Mouse (Mus musculus) right cerebral cortex, adult 2 months (tissue): Measurements from ENCODE around the gene Krtdap.
A peak's percentile ranks its signal among the peaks of the same experiment; 100 is the strongest.
"Not testable (repeated sequence)": the region's sequence is repeated elsewhere in the genome, so short reads cannot be mapped to it uniquely, and the experiment has no call there.

ENCODE experiments used
- DNase-seq, 2 experiments: peaks; one replicate each; pipeline ENCODE4 v3.0.0; 2021 to 2022; ENCODE audit warnings: low spot score in 2 of 2

Gene Krtdap

GRCm38 (mm10) chr7:30787377-30788022 lies at the start of gene Krtdap:
Krtdap (plus strand) TSS chr7:30787896.
- DNase-seq = no peak

GRCm38 (mm10) chr7:30742570-30742969 lies 45.1 kb upstream of the Krtdap start:
- DNase-seq = not testable (repeated sequence)

GRCm38 (mm10) chr7:30743617-30744016 lies 44.1 kb upstream of the Krtdap start, which contains the start of gene Gapdhs:
Gapdhs (minus strand) TSS chr7:30743681.
- DNase-seq = not testable (repeated sequence)

- no peak for DNase-seq
These were observed 43.6 kb upstream of the Krtdap start for GRCm38 (mm10) chr7:30744022-30744598.

- DNase-seq = no peak
These were observed 40.0 kb upstream of the Krtdap start for GRCm38 (mm10) chr7:30747525-30748204.

- peak in 1 of 2 experiments; percentile 19 for DNase-seq
These were observed 37.7 kb upstream of the Krtdap start for GRCm38 (mm10) chr7:30749824-30750606.

GRCm38 (mm10) chr7:30751086-30751669 lies 36.5 kb upstream of the Krtdap start, which contains the start of gene Sbsn:
Sbsn (plus strand) TSS chr7:30751471.
- DNase-seq = no peak

- no peak for DNase-seq
These were observed 30.7 kb upstream of the Krtdap start for GRCm38 (mm10) chr7:30757001-30757400.

- no peak for DNase-seq
These were observed 28.8 kb upstream of the Krtdap start for GRCm38 (mm10) chr7:30758853-30759252.

GRCm38 (mm10) chr7:30761769-30762352 lies 25.8 kb upstream of the Krtdap start:
- no peak for DNase-seq

GRCm38 (mm10) chr7:30763456-30763855 lies 24.2 kb upstream of the Krtdap start, which contains the start of gene Dmkn:
Dmkn (plus strand) TSS chr7:30763756.
- DNase-seq = no peak

- no peak for DNase-seq
These were observed 22.5 kb upstream of the Krtdap start for GRCm38 (mm10) chr7:30765173-30765572.

- no peak for DNase-seq
These were observed 21.3 kb upstream of the Krtdap start for GRCm38 (mm10) chr7:30766408-30766807.

- no peak for DNase-seq
These were observed 18.5 kb upstream of the Krtdap start for GRCm38 (mm10) chr7:30769236-30769635.

GRCm38 (mm10) chr7:30776104-30776503 lies 11.6 kb upstream of the Krtdap start:
- DNase-seq = peak in 1 of 2 experiments; percentile 23

- DNase-seq = no peak
These were observed 10.6 kb upstream of the Krtdap start for GRCm38 (mm10) chr7:30777081-30777579.

- DNase-seq = no peak
These were observed 9.8 kb upstream of the Krtdap start for GRCm38 (mm10) chr7:30777911-30778310.

GRCm38 (mm10) chr7:30781792-30782191 lies 5.9 kb upstream of the Krtdap start:
- DNase-seq = no peak

- DNase-seq = no peak
These were observed 5.0 kb upstream of the Krtdap start for GRCm38 (mm10) chr7:30782658-30783057.

GRCm38 (mm10) chr7:30785154-30785553 lies 2.5 kb upstream of the Krtdap start:
- DNase-seq = no peak
